Mouse (Mus musculus) liver, embryonic 13.5 days (tissue): ENCODE measurements around the gene Zfp292. TPM values are rescaled to one million over a fixed set of nuclear protein-coding genes. Genes with fewer than 3 reads are reported as not detected.
A peak's percentile ranks its signal among the peaks of the same experiment; 100 is the strongest.

Experiments used
- ATAC-seq: fragments of 200-750 bp; cut with Nextera tagmentation; 2 replicates; pipeline ENCODE4 v1.8.0; 2017; ENCODE audit warnings: low read depth, mild to moderate bottlenecking, moderate number of reproducible peaks, moderate library complexity
- DNase-seq: peaks from one replicate; pipeline ENCODE4 v3.0.0; 2022
- H3K27ac ChIP-seq: fragments of 300-500 bp; sonication (generic); 2 replicates; pipeline ENCODE4 v1.5.1; 2015; ENCODE audit warnings: moderate library complexity, mild to moderate bottlenecking, inconsistent platforms
- H3K27me3 ChIP-seq: fragments of 300-500 bp; sonication (generic); 2 replicates; pipeline ENCODE4 v1.6.1; 2015; ENCODE audit warnings: mild to moderate bottlenecking, inconsistent platforms
- H3K36me3 ChIP-seq: fragments of 300-500 bp; sonication (generic); 2 replicates; pipeline ENCODE4 v1.6.1; 2015; ENCODE audit warnings: mild to moderate bottlenecking, inconsistent platforms
- H3K4me1 ChIP-seq: fragments of 300-500 bp; sonication (generic); replicated peaks from 2 replicates; pipeline ENCODE4 v1.6.1; 2015; ENCODE audit warnings: inconsistent platforms
- H3K4me2 ChIP-seq: fragments of 300-500 bp; sonication (generic); 2 replicates; pipeline ENCODE4 v1.6.1; 2015; ENCODE audit warnings: inconsistent platforms, mild to moderate bottlenecking, moderate library complexity
- H3K4me3 ChIP-seq: fragments of 300-500 bp; sonication (generic); replicated peaks from 2 replicates; pipeline ENCODE4 v1.5.1; 2015; ENCODE audit warnings: mild to moderate bottlenecking, inconsistent platforms
- H3K9ac ChIP-seq: fragments of 300-500 bp; sonication (generic); 2 replicates; pipeline ENCODE4 v1.6.1; 2015; ENCODE audit warnings: mild to moderate bottlenecking, inconsistent platforms
- H3K9me3 ChIP-seq: fragments of 300-500 bp; sonication (generic); replicated peaks from 2 replicates; pipeline ENCODE4 v1.6.1; 2016; ENCODE audit warnings: inconsistent platforms
- WGBS: fragments of 180-500 bp; shearing (Covaris S2); methylation state at CpG from one replicate; pipeline ENCODE4 v1.1.7; 2015; ENCODE audit not compliant: insufficient replicate concordance; 5-methylcytosine and 5-hydroxymethylcytosine counted together
- polyA plus RNA-seq: library from polyadenylated mRNA; unstranded; fragments of >200 nt; fragmentation: Nextera tagmentation; extraction: Ambion mirVana; gene quantifications from 2 replicates; pipeline ENCODE4 v1.2.1, GENCODE M21; 2015

Gene Zfp292
- polyA plus RNA-seq, 1 experiment from 2014 or later = 4.2 TPM

DNA sequence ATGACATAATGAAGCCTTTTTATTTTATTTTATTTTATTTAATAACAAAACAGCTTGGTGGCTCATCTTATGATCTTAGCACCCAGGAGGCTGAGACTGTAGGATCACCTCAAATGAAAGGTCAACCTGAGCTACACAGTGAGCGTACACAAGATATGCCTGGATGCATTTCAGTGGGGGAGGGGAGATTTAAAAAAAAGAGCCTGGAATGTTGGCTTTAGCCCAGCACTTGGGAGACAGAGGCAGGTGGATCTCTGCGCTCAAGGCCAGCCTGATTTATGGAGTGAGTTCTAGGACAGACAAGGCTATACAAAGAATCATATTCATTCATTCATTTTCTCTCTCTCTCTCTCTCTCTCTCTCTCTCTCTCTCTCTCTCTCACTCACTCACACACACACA is 32.6 kb downstream of the Zfp292 start:
- WGBS = 84% methylated on average over 2 of the region's 2 CpGs

DNA sequence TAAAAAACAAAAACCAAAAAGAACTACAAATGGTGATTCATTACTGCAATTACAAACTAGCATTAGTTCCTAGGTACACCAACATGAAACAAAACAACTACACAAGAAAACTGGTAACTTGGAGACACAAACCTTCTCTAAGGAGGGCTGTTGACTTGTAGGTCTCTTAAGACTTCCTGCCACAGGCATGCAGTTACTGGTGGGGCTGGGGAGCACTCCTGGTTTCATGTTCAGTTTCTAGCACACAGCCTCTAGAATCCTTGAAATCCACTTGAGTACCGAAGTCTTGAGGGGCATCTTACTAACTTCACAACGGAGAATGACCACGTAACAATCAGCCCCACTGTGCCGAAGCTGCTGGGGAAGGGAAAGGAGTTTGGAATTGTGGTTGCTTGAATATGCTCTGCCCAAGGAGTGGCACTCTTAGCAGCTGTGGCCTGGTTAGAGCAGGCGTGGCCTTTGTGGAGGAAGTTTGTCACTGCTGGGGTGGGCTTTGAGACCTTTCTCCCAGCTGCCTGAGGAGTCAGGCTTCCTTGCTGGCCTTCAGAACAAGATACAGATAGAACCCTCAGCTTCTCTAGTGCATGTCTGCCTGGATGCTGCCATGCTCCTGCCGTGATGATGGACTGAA is 35.0 kb downstream of the Zfp292 start:
- Histone ChIP-seq H3K27ac (no peak overlapping the region), H3K4me1 (peaks cover 15% of the 10 kb centered on the region), H3K36me3 (no peaks in the 10 kb centered on the region; the same call in 1 of the 2 replicates), H3K27me3 (no peaks in the 10 kb centered on the region), H3K4me3 (no peak overlapping the region), H3K9me3 (no peaks in the 10 kb centered on the region), H3K4me2 (no peak overlapping the region), H3K9ac (no peak overlapping the region)
- 73% methylated on average over 6 of the region's 6 CpGs for whole genome bisulfite sequencing
- ATAC-seq (no peak), DNase-seq (no peak)

More for the DNA sequence above, 32.6 kb downstream of the Zfp292 start:
- Histone ChIP-seq H3K4me1 (peaks cover 6% of the 10 kb centered on the region; the same call in 1 of the 2 replicates), H3K4me2 (no peak overlapping the region), H3K4me3 (no peak overlapping the region), H3K36me3 (peaks cover 9% of the 10 kb centered on the region), H3K27ac (no peak overlapping the region), H3K9ac (no peak overlapping the region), H3K9me3 (no peaks in the 10 kb centered on the region), H3K27me3 (no peaks in the 10 kb centered on the region)
- no peak for ATAC-seq
- no peak for DNase-seq

DNA sequence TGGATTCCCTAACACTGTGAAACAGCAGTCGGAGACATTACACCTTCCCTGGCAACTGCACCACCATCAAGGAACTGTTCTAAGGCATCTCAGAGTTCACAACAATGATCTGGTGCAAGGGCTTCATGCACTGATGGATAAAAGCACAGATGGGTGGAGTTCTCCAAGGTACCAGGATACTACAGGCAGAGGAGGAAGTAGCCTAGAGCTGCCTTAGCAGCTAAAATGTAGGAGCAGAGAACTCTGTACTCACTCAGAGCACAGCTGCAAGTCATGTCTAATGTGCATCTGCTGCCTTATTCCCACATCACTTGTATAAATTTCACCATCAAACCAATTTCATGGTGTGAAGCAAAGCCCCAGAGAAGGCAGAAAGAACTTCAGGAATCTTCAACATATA is 38.9 kb downstream of the Zfp292 start:
- H3K27me3 ChIP-seq = no peaks in the 10 kb centered on the region
- WGBS = 89% methylated on average over 1 of the region's 1 CpGs
- H3K9ac ChIP-seq = no peak overlapping the region
- no peak overlapping the region for H3K4me3 ChIP-seq
- no peak overlapping the region for H3K27ac ChIP-seq
- H3K4me2 ChIP-seq = no peak overlapping the region
- H3K36me3 ChIP-seq = peaks cover 3% of the 10 kb centered on the region
- ATAC-seq (no peak), DNase-seq (no peak)
- H3K9me3 ChIP-seq = no peaks in the 10 kb centered on the region
- H3K4me1 ChIP-seq = peaks cover 15% of the 10 kb centered on the region

DNA sequence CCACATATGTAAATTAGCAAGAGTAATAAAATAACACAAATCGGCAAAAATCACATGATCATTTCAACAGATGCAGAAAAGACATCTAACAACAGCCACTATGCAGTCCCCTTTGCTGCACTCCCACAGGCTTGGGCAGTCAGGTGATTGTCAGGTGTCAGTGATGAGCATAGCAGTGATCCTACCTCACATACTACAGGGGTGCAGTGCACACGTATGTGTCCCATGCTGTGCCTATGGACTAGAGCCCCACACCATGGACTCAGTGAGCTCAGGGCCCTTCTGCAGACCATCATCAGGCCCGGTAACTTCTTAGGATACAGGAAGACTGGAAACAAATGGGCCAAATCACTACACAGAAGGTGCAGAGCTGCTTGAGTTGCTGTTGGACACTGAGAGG is 39.9 kb downstream of the Zfp292 start:
- 74% methylated on average over 3 of the region's 3 CpGs for WGBS

DNA sequence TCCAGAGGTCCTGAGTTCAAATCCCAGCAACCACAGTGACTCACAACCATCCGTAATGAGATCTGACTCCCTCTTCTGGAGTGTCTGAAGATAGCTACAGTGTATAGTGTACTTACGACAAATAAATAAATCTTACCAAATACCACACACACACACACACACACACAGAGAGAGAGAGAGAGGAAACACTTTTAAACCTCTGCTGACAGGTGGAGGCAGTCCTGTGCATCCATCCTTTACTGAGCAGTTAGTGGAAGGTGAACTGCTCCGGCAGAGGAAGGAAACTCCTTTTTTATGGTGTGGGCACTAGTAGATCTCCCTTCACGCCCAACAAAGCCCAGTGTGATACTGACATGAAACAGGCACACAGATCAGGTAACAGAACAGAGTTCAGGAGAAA is 51.3 kb downstream of the Zfp292 start:
- WGBS = 78% methylated on average over 4 of the region's 4 CpGs
- ATAC-seq = no peak
- DNase-seq = no peak

More for the DNA sequence above, 39.9 kb downstream of the Zfp292 start:
- H3K9me3 ChIP-seq = no peaks in the 10 kb centered on the region
- no peak overlapping the region for H3K4me3 ChIP-seq
- ATAC-seq (0 out of 2 replicates have a peak, but pooled peaks have one; percentile 29), DNase-seq (no peak)
- no peak overlapping the region for H3K4me2 ChIP-seq
- peaks cover 11% of the 10 kb centered on the region for H3K4me1 ChIP-seq
- H3K27ac ChIP-seq = no peak overlapping the region
- H3K36me3 ChIP-seq = peaks cover 9% of the 10 kb centered on the region
- H3K27me3 ChIP-seq = no peaks in the 10 kb centered on the region
- no peak overlapping the region for H3K9ac ChIP-seq

GRCm38 (mm10) chr4:34829456-34829855 is 53.3 kb downstream of the Zfp292 start:
- WGBS = 92% methylated on average over 3 of the region's 3 CpGs
- H3K9ac ChIP-seq = no peak overlapping the region

More for the DNA sequence above, 51.3 kb downstream of the Zfp292 start:
- no peaks in the 10 kb centered on the region for H3K27me3 ChIP-seq
- H3K9ac ChIP-seq = no peak overlapping the region
- no peak overlapping the region for H3K4me2 ChIP-seq
- H3K9me3 ChIP-seq = no peaks in the 10 kb centered on the region
- H3K36me3 ChIP-seq = peaks cover 17% of the 10 kb centered on the region; the same call in 1 of the 2 replicates
- no peak overlapping the region for H3K27ac ChIP-seq
- no peak overlapping the region for H3K4me3 ChIP-seq
- no peaks in the 10 kb centered on the region for H3K4me1 ChIP-seq

GRCm38 (mm10) chr4:34823901-34824300 is 58.9 kb downstream of the Zfp292 start:
- Histone ChIP-seq H3K4me1 (no peaks in the 10 kb centered on the region), H3K27ac (no peak overlapping the region), H3K9me3 (no peaks in the 10 kb centered on the region), H3K36me3 (peaks cover 12% of the 10 kb centered on the region), H3K4me3 (no peak overlapping the region), H3K9ac (no peak overlapping the region), H3K27me3 (no peaks in the 10 kb centered on the region), H3K4me2 (no peak overlapping the region)
- DNase-seq = no peak
- 79% methylated on average over 1 of the region's 1 CpGs for WGBS
- ATAC-seq = no peak

More at GRCm38 (mm10) chr4:34829456-34829855, 53.3 kb downstream of the Zfp292 start:
- Histone ChIP-seq H3K27me3 (no peaks in the 10 kb centered on the region), H3K4me3 (no peak overlapping the region), H3K4me1 (no peaks in the 10 kb centered on the region), H3K4me2 (no peak overlapping the region), H3K36me3 (0 out of 2 replicates have a peak, but pooled peaks cover 15% of the 10 kb centered on the region), H3K9me3 (no peaks in the 10 kb centered on the region), H3K27ac (no peak overlapping the region)
- no peak for DNase-seq
- no peak for ATAC-seq

DNA sequence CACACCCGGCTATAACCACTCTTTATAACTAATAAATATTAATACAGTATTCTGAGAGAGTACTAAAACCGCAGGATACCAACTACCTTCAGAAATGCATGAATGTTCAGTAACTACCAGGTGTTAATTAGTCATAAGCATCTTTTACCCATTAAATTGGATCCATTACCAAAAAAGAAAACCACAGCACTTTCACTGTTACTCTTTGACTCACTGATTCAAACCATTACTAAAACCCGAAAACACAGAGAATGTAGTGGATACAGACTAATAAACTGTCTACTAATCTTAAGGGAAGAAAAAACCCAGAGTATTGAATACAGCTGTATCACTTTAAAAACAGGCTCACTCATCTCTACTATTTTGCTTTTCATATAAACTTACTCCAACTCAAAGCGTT is 62.9 kb downstream of the Zfp292 start:
- no peaks in the 10 kb centered on the region for H3K9me3 ChIP-seq
- 84% methylated on average over 4 of the region's 4 CpGs for WGBS
- H3K27me3 ChIP-seq = no peaks in the 10 kb centered on the region
- no peak for DNase-seq
- H3K4me1 ChIP-seq = no peaks in the 10 kb centered on the region
- H3K9ac ChIP-seq = no peak overlapping the region
- H3K4me2 ChIP-seq = no peak overlapping the region
- no peak for ATAC-seq
- H3K36me3 ChIP-seq = peaks cover 31% of the 10 kb centered on the region
- no peak overlapping the region for H3K4me3 ChIP-seq
- H3K27ac ChIP-seq = no peak overlapping the region

GRCm38 (mm10) chr4:34801166-34802034 is 81.4 kb downstream of the Zfp292 start:
- H3K9ac ChIP-seq = no peak overlapping the region
- no peak overlapping the region for H3K4me3 ChIP-seq
- 76% methylated on average over 14 of the region's 14 CpGs for WGBS
- ATAC-seq = no peak
- no peak overlapping the region for H3K4me2 ChIP-seq
- H3K4me1 ChIP-seq = no peaks in the 10 kb centered on the region
- no peak overlapping the region; the same call in 1 of the 2 replicates for H3K27ac ChIP-seq
- peaks cover 17% of the 10 kb centered on the region for H3K36me3 ChIP-seq
- H3K9me3 ChIP-seq = no peaks in the 10 kb centered on the region
- no peak for DNase-seq
- no peaks in the 10 kb centered on the region for H3K27me3 ChIP-seq

DNA sequence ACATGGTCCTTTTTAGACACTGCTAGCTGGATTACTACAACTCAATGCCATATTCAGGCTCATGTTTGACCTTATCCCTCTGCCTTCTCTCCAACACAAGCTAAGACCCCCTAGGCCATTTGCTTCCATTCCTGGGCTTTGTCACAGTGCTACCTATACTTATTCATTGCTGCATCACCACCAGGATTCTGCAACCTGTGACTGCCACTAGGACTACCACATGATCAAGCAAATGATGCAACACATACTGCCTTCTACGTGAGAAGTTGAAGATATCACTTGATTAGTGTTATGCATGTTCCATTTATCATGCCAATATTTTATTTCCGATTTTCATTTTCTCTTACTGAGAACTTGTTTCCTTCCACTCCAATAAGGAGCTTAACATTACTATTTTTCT is 84.8 kb downstream of the Zfp292 start:
- H3K36me3 ChIP-seq = no peaks in the 10 kb centered on the region
- no peak overlapping the region for H3K4me2 ChIP-seq
- H3K27ac ChIP-seq = no peak overlapping the region
- H3K27me3 ChIP-seq = no peaks in the 10 kb centered on the region
- no peaks in the 10 kb centered on the region for H3K9me3 ChIP-seq
- ATAC-seq = no peak
- H3K4me3 ChIP-seq = no peak overlapping the region
- no peaks in the 10 kb centered on the region for H3K4me1 ChIP-seq
- no peak for DNase-seq
- no peak overlapping the region for H3K9ac ChIP-seq
- WGBS = 71% methylated on average over 2 of the region's 2 CpGs

DNA sequence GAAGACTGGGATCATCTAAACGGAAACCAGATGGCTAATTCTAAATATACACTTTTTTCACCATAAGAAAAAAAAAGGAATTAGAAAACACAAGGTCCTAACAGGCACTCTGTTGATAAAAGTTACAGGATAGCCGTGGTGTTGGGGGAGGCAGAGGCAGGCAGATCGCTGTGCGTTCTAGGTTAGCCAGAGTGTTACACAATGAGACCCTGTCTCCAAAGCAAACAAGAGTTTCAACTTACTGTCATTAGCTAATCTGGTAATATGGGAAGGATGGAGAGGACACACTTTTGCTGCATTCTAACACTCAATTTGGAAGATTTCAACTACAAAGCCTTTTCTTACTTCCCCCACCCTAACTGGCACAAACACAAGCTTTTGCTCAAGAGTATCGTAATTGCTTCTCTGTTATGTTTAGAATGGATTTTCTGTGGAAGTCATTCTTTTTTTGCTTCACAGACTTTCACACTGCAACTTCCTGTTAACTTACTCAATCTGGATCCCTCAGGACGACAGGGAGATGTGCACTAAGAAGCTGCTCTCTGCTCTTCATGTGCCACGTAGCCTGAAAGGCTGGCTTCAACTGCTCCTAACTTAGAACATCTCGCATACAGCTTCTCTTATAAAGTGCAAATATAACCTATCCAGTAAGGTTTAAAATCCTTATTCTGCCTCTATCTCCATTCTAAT is 85.3 kb downstream of the Zfp292 start:
- Histone ChIP-seq H3K9me3 (no peaks in the 10 kb centered on the region), H3K36me3 (no peaks in the 10 kb centered on the region), H3K27me3 (no peaks in the 10 kb centered on the region), H3K4me2 (no peak overlapping the region), H3K27ac (no peak overlapping the region), H3K4me3 (no peak overlapping the region), H3K9ac (no peak overlapping the region), H3K4me1 (no peaks in the 10 kb centered on the region)
- WGBS = 64% methylated on average over 8 of the region's 8 CpGs
- ATAC-seq = no peak
- no peak for DNase-seq
